Mouse (Mus musculus) ES-E14 (cell line): ENCODE results near the gene Ralgapa1. TPM values are rescaled to one million over a fixed set of nuclear protein-coding genes. Genes with fewer than 3 reads are reported as not detected.
A peak's percentile ranks its signal among the peaks of the same experiment; 100 is the strongest.

ENCODE experiments used
- DNase-seq: peaks from one replicate; pipeline ENCODE4 v3.0.0-alpha.2; 2013; ENCODE audit warnings: low read depth, low spot score
- H3K27ac ChIP-seq: 2 replicates; pipeline ENCODE4 v1.5.1; 2012; ENCODE audit warnings: low read depth, mild to moderate bottlenecking, low read length, moderate library complexity, mixed read lengths; ENCODE audit not compliant: poor library complexity, insufficient read depth, severe bottlenecking
- H3K36me3 ChIP-seq: 2 replicates; pipeline ENCODE4 v1.6.1; 2012; ENCODE audit warnings: mild to moderate bottlenecking, low read length, moderate library complexity, mixed read lengths; ENCODE audit not compliant: control insufficient read depth, poor library complexity, insufficient read depth, severe bottlenecking
- H3K4me1 ChIP-seq, 2 experiments: fragments of 150-350 bp in 1 of 2; sonication (generic) in 1 of 2; 2 replicates each; pipeline ENCODE4 v1.6.1; 2012; ENCODE audit warnings: low read length in 2 of 2, mild to moderate bottlenecking in 1 of 2, mixed read lengths in 1 of 2; ENCODE audit not compliant: control insufficient read depth in 2 of 2, insufficient read depth in 2 of 2, poor library complexity in 1 of 2
- H3K4me3 ChIP-seq, 2 experiments: fragments of 150-350 bp in 1 of 2; sonication (generic) in 1 of 2; 2 replicates each; pipeline ENCODE4 v1.5.1; 2012; ENCODE audit warnings: low read length in 2 of 2, low read depth in 1 of 2, mild to moderate bottlenecking in 1 of 2, mixed read lengths in 1 of 2; ENCODE audit not compliant: insufficient read depth in 1 of 2, poor library complexity in 1 of 2, severe bottlenecking in 1 of 2
- H3K9ac ChIP-seq: 2 replicates; pipeline ENCODE4 v1.6.1; 2012; ENCODE audit warnings: low read depth, mild to moderate bottlenecking, low read length, mixed read lengths; ENCODE audit not compliant: poor library complexity, insufficient read depth, severe bottlenecking
- H3K9me3 ChIP-seq: fragments of 150-350 bp; sonication (generic); 2 replicates; pipeline ENCODE4 v1.6.1; 2012; ENCODE audit warnings: low read depth, mild to moderate bottlenecking, low read length; ENCODE audit not compliant: control insufficient read depth, insufficient read depth
- CHD2 ChIP-seq: IDR thresholded peaks from 2 replicates; pipeline ENCODE4 v1.6.1; 2014; ENCODE audit warnings: mild to moderate bottlenecking, low read depth, low read length, inconsistent platforms
- HCFC1 ChIP-seq: IDR thresholded peaks from 2 replicates; pipeline ENCODE4 v1.6.1; 2012; ENCODE audit warnings: low read length, inconsistent platforms, borderline replicate concordance; ENCODE audit not compliant: insufficient read depth
- MAFK ChIP-seq: IDR thresholded peaks from 2 replicates; pipeline ENCODE4 v1.6.1; 2014; ENCODE audit warnings: mild to moderate bottlenecking, low read depth, low read length, inconsistent platforms; ENCODE audit not compliant: insufficient read depth
- ZC3H11A ChIP-seq: IDR thresholded peaks from 2 replicates; pipeline ENCODE4 v1.6.1; 2012; ENCODE audit warnings: low read depth, mild to moderate bottlenecking, inconsistent platforms, low read length, borderline replicate concordance
- ZNF384 ChIP-seq: IDR thresholded peaks from 2 replicates; pipeline ENCODE4 v1.6.1; 2012; ENCODE audit warnings: low read depth, low read length, inconsistent platforms
- in situ Hi-C, 2 experiments: fragments of 600-800 bp; cut with MboI; formaldehyde crosslinking; loops; one replicate each; pipeline ENCODE4 v1.15.1; 2025; ENCODE audit warnings: low sequenced_read_pairs in 2 of 2, inconsistent platforms in 1 of 2; ENCODE audit not compliant: unreplicated experiment in 2 of 2
- total RNA-seq: library from RNA; depleted of rRNA; stranded (reverse); fragments of 300-350 nt; gene quantifications from 2 replicates; pipeline ENCODE4 v1.2.3, GENCODE M21; 2012

Gene Ralgapa1
- total RNA-seq, 1 experiment: 8.9 TPM

DNA sequence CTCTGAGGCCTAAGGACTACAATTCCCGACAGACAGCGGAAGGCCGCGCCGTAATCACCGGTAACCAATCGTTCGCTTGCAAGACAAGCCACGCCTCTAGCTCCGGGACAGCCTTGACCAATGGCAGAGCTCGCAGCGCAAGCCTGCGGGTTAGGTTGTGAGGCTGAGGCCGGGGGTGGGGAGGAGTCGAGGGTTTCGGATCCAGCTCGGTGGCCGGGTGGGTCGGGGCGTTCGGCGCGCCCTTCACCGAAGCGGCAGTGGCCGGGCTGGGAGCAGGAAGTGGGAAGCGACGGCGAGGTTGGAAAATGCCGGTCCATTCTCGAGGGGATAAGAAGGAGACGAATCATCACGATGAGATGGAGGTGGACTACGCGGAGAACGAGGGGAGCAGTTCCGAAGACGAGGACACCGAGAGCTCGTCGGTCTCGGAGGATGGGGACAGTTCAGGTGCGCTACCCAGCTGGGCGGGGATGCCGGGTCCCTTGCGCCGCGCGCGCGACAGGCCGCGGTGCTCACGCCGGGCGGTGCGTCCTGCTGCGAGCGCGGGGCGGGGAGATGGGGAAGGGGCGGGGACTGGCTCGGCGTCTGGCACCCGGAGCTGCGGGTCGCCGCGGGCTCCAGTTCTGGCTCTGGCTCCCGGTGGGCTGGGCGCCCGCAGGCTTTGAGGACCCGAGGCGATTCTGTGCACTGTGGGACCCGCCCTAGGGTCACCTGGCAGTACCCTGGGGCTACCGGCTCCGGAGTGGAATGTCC, 15.4 kb upstream of the Ralgapa1 start, which contains the start of gene Brms1l:
Gene Brms1l (plus strand): TSS at position 126 of the 753 bp plus-strand sequence.
- TF ChIP-seq HCFC1: peak; percentile 94
- TF ChIP-seq CHD2: no peak
- DNase-seq: peak; percentile 97
- Histone ChIP-seq H3K4me1 (no peaks in the 10 kb centered on the region; a peak in 1 of 4 replicates), H3K27ac (peak within 1 kb of the TSS; percentile 71), H3K9ac (peak within 1 kb of the TSS; percentile 92), H3K36me3 (no peaks in the 10 kb centered on the region), H3K4me3 (peak within 1 kb of the TSS; percentile 94 to 99), H3K9me3 (no peaks in the 10 kb centered on the region)
- in situ Hi-C loops: no loop called here

DNA sequence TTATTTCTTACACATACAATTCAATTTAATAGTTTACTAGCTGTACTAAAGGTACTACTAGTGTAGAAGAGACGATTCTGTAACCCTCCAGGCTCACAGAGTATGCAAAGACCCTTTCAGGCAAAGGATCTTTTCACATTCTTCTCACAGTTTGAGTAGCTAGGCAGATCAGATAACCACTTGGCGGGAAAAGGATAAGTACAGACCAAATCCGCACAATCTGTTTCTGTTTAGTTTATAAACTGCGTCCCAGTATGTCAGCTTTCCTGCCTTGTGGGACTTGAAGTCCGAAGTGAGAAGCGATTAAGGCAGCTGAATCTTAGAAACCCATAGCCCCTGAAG, 14.9 kb upstream of the Ralgapa1 start:
- TF ChIP-seq MAFK (no peak), ZNF384 (no peak), ZC3H11A (no peak), HCFC1 (no peak), CHD2 (no peak)
- in situ Hi-C loops: no loop called here
- Histone ChIP-seq H3K9ac (no peak overlapping the region), H3K36me3 (no peaks in the 10 kb centered on the region), H3K4me1 (no peaks in the 10 kb centered on the region; a peak in 1 of 4 replicates), H3K4me3 (peak overlapping the region; percentile 41 to 99), H3K9me3 (no peaks in the 10 kb centered on the region), H3K27ac (no peak overlapping the region)
- DNase-seq: no peak

DNA sequence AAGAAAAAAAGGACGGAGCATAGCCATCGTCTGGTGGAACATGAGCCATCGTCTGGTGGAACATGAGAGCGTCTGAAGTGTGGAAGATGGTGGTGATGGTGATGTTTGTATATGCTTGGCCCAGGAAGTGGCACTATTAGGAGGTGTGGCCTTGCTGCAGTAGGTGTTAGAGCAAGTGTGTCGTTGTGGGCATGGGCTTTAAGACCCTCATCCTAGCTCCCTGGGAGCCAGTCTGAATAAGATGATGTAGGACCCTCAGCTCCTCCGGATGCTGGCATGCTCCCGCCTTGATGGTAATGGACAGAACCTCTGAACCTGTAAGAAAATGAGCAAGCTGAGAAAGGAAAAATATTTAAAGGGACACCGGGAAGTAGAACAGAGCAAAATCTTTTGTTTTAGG, 13.9 kb upstream of the Ralgapa1 start:
- Histone ChIP-seq H3K4me1 (no peaks in the 10 kb centered on the region; a peak in 1 of 4 replicates), H3K36me3 (no peaks in the 10 kb centered on the region), H3K27ac (no peak overlapping the region), H3K9ac (no peak overlapping the region), H3K9me3 (no peaks in the 10 kb centered on the region), H3K4me3 (no peak overlapping the region)
- in situ Hi-C loops: no loop called here
- DNase-seq: no peak
- no peak for TF ChIP-seq HCFC1
- no peak for TF ChIP-seq MAFK
- no peak for TF ChIP-seq ZC3H11A
- TF ChIP-seq CHD2: no peak

DNA sequence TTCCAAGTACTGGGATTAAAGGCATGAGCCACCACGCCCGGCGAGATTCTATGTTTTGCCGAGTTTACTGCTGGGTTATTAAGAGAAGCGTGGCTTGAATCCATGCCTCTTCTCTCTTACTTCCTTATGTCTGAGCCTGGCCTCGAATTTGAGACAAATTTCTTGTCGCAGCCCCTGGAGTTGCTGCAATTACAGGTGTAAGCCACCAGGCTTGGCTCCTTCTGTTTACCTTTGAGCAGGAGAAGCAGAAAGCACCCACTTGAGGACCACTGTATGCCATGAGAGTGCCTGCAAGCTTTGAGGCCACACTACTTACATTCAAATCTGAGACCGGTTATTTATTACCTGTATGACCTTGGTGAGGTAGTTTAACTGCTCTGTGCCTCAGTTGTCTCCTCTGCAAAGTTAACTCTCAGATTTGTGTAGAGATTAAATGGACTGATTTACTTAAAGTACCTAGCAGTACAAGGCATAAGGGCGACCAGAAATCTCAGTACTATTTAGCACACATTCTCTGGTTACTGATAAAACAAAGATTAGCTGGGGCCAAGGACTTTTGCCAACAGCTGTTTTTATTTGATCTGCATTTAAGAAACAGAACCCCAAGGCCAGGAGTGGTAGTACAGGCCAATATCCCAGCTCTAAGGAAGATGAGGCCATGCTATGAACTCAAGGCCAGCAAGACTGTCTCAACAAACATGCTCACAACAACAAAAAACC, 13.1 kb upstream of the Ralgapa1 start:
- in situ Hi-C loops: no loop called here
- DNase-seq: no peak
- Histone ChIP-seq H3K9ac (no peak overlapping the region), H3K9me3 (no peaks in the 10 kb centered on the region), H3K4me3 (no peak overlapping the region), H3K27ac (no peak overlapping the region), H3K36me3 (no peaks in the 10 kb centered on the region), H3K4me1 (no peaks in the 10 kb centered on the region; a peak in 1 of 4 replicates)
- no peak for TF ChIP-seq ZNF384
- no peak for TF ChIP-seq CHD2
- TF ChIP-seq HCFC1: no peak
- no peak for TF ChIP-seq MAFK
- no peak for TF ChIP-seq ZC3H11A

DNA sequence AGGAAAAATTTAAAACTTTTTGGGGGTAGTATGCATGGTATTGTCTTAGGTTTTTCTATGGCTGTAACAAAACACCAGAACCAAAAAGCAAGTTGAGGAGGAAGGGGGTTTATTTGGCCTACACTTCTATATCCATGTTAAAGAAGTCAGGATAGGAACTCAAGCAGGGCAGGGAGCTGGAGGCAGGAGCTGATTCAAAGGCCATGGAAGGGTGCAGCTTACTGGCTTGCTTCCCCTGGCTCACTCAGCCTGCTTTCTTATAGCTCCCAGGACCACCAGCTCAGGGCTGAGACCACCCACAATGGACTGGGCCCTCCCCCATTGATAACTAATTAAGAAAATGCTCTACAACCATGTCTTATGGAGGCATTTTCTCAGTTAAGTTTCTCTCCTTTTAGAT, 12.0 kb upstream of the Ralgapa1 start:
- H3K9me3 ChIP-seq: no peaks in the 10 kb centered on the region
- H3K9ac ChIP-seq: no peak overlapping the region
- no peak overlapping the region for H3K27ac ChIP-seq
- H3K36me3 ChIP-seq: no peaks in the 10 kb centered on the region
- in situ Hi-C loops: no loop called here
- H3K4me1 ChIP-seq: no peaks in the 10 kb centered on the region; a peak in 1 of 4 replicates
- H3K4me3 ChIP-seq: no peak overlapping the region
- TF ChIP-seq ZC3H11A: no peak
- TF ChIP-seq MAFK: no peak
- no peak for TF ChIP-seq ZNF384
- no peak for TF ChIP-seq CHD2
- TF ChIP-seq HCFC1: no peak
- DNase-seq: no peak
